ENCODE assay signal across 11 mouse cellular contexts in the genomic region with DNA sequence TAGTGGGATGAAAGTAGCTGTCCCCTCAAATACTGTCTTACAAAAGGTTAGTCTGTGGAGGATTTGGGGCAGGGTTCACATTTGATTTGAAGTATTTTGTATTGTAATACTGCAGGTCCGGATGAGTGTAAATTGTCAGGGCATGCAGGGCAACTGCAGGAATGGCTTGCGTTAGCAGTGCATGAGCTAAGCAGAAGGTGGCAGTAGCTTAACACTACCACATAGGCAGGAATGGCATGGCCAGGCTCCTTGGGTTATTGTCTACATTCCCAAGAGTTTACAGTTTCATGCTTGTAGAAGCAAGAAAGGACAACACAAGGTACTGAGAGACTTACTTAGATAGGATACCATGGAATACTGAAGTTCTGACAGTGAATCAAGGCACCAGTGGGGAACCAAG.
DNase-seq lines count a peak whose midpoint lies in the region; ATAC-seq and TF ChIP-seq lines count a peak whose summit lies in the region.
"Had no signal": no experiment of that assay in that cellular context is flagged by ENCODE, and none has a peak within 500 bp of the region (broad histone marks: within the 10 kb centered on the region; RNA-seq: fewer than 3 reads in every experiment).

No protein-coding gene starts in this region.

- H3K9ac ChIP-seq in intestine, postnatal 0 days (ENCODE audit: low read depth, low read length) = no peak overlapping the region
- H3K9ac ChIP-seq in intestine, embryonic 16.5 days (ENCODE audit: low read depth, low read length) = no peak overlapping the region
- H3K9ac ChIP-seq in midbrain, postnatal 0 days (replicated peaks; ENCODE audit: low read length, poor library complexity, severe bottlenecking) = no peak overlapping the region
- H3K9ac ChIP-seq in midbrain, embryonic 15.5 days = no peak overlapping the region
- no peak overlapping the region for H3K9ac ChIP-seq in limb, embryonic 11.5 days (ENCODE audit: low read length)

- no peaks in the 10 kb centered on the region for H3K36me3 ChIP-seq in intestine, postnatal 0 days (ENCODE audit: control insufficient read depth, insufficient read depth)
- H3K36me3 ChIP-seq in intestine, embryonic 16.5 days (ENCODE audit: control insufficient read depth, insufficient read depth, low read length) = no peaks in the 10 kb centered on the region
- no peaks in the 10 kb centered on the region for H3K36me3 ChIP-seq in midbrain, postnatal 0 days (ENCODE audit: insufficient read depth, low read length)
- no peaks in the 10 kb centered on the region for H3K36me3 ChIP-seq in midbrain, embryonic 15.5 days (replicated peaks)
- H3K36me3 ChIP-seq in limb, embryonic 11.5 days (ENCODE audit: control insufficient read depth, insufficient read depth, low read length) = no peaks in the 10 kb centered on the region

- no peaks in the 10 kb centered on the region for H3K4me1 ChIP-seq in intestine, postnatal 0 days (replicated peaks; ENCODE audit: control insufficient read depth, insufficient read depth, low read length)
- H3K4me1 ChIP-seq in intestine, embryonic 16.5 days (ENCODE audit: control insufficient read depth, insufficient read depth, low read length) = peaks cover 4% of the 10 kb centered on the region; the same call in 1 of the 2 replicates
- H3K4me1 ChIP-seq in midbrain, postnatal 0 days (ENCODE audit: insufficient read depth, low read length) = no peaks in the 10 kb centered on the region
- H3K4me1 ChIP-seq in midbrain, embryonic 15.5 days = 0 out of 2 replicates have a peak, but pooled peaks cover 4% of the 10 kb centered on the region
- no peaks in the 10 kb centered on the region for H3K4me1 ChIP-seq in cortical plate, adult 2 months (ENCODE audit: control insufficient read depth, insufficient read depth, low read length)
- no peaks in the 10 kb centered on the region for H3K4me1 ChIP-seq in limb, embryonic 11.5 days (ENCODE audit: control insufficient read depth, insufficient read depth, low read length)

- TF ChIP-seq CTCF in intestine, postnatal 0 days (IDR thresholded peaks at IDR 0.05; ENCODE audit: low read depth) = peak; percentile 51
- TF ChIP-seq CTCF in midbrain, postnatal 0 days (IDR thresholded peaks at IDR 0.05) = peak; percentile 59
- peak; percentile 31; the same call in 1 of the 2 replicates for TF ChIP-seq CTCF in cortical plate, adult 2 months (IDR thresholded peaks at IDR 0.05; ENCODE audit: extremely low read depth, insufficient read depth, low read length)

- no peaks in the 10 kb centered on the region for H3K9me3 ChIP-seq in intestine, postnatal 0 days (ENCODE audit: control insufficient read depth)
- no peaks in the 10 kb centered on the region for H3K9me3 ChIP-seq in intestine, embryonic 16.5 days (ENCODE audit: control insufficient read depth, low read length)
- H3K9me3 ChIP-seq in midbrain, postnatal 0 days (ENCODE audit: low read length) = no peaks in the 10 kb centered on the region
- no peaks in the 10 kb centered on the region for H3K9me3 ChIP-seq in midbrain, embryonic 15.5 days
- no peaks in the 10 kb centered on the region for H3K9me3 ChIP-seq in limb, embryonic 11.5 days (ENCODE audit: control insufficient read depth, low read length)

- TF ChIP-seq POLR2A in cortical plate, adult 2 months (IDR thresholded peaks at IDR 0.05; ENCODE audit: extremely low read depth, insufficient read depth, low read length) = no peak

- no peak for ATAC-seq in intestine, postnatal 0 days
- ATAC-seq in intestine, embryonic 16.5 days = no peak
- no peak for ATAC-seq in midbrain, postnatal 0 days (ENCODE audit: low FRiP score)
- ATAC-seq in midbrain, embryonic 15.5 days (replicated peaks) = no peak
- no peak for ATAC-seq in limb, embryonic 11.5 days (ENCODE audit: insufficient number of reproducible peaks, low FRiP score, low TSS enrichment, low read depth)
- ATAC-seq: inflammation-experienced regulatory T-cells, adult 6 months had no signal

- H3K27me3 ChIP-seq in intestine, postnatal 0 days (replicated peaks; ENCODE audit: control insufficient read depth, insufficient read depth, low read length) = no peaks in the 10 kb centered on the region
- no peaks in the 10 kb centered on the region for H3K27me3 ChIP-seq in intestine, embryonic 16.5 days (replicated peaks; ENCODE audit: control insufficient read depth, insufficient read depth, low read length)
- H3K27me3 ChIP-seq in midbrain, postnatal 0 days (ENCODE audit: insufficient read depth, low read length) = no peaks in the 10 kb centered on the region
- no peaks in the 10 kb centered on the region for H3K27me3 ChIP-seq in midbrain, embryonic 15.5 days (replicated peaks)
- H3K27me3 ChIP-seq in limb, embryonic 11.5 days (ENCODE audit: control insufficient read depth, insufficient read depth, low read length) = no peaks in the 10 kb centered on the region

- H3K4me3 ChIP-seq in intestine, postnatal 0 days (ENCODE audit: low read depth, low read length) = no peak overlapping the region
- H3K4me3 ChIP-seq in intestine, embryonic 16.5 days (ENCODE audit: low read length) = no peak overlapping the region
- H3K4me3 ChIP-seq in midbrain, postnatal 0 days (ENCODE audit: low read depth, low read length) = no peak overlapping the region
- no peak overlapping the region for H3K4me3 ChIP-seq in midbrain, embryonic 15.5 days
- no peak overlapping the region for H3K4me3 ChIP-seq in cortical plate, adult 2 months (ENCODE audit: insufficient read depth, low read length)
- no peak overlapping the region for H3K4me3 ChIP-seq in limb, embryonic 11.5 days (ENCODE audit: low read depth, low read length)

- 95% methylated on average over 2 of the region's 2 CpGs for WGBS in intestine, postnatal 0 days
- WGBS in intestine, embryonic 16.5 days = 77% methylated on average over 2 of the region's 2 CpGs
- 63% methylated on average over 2 of the region's 2 CpGs for WGBS in midbrain, postnatal 0 days
- 77% methylated on average over 2 of the region's 2 CpGs for whole genome bisulfite sequencing in midbrain, embryonic 15.5 days
- WGBS in limb, embryonic 11.5 days = 76% methylated on average over 2 of the region's 2 CpGs

- no peak overlapping the region for H3K27ac ChIP-seq in intestine, postnatal 0 days (ENCODE audit: low read depth, low read length)
- no peak overlapping the region for H3K27ac ChIP-seq in intestine, embryonic 16.5 days (ENCODE audit: low read length)
- H3K27ac ChIP-seq in midbrain, postnatal 0 days (ENCODE audit: low read depth, low read length) = no peak overlapping the region
- no peak overlapping the region for H3K27ac ChIP-seq in midbrain, embryonic 15.5 days
- H3K27ac ChIP-seq in cortical plate, adult 2 months (ENCODE audit: insufficient read depth, low read length) = no peak overlapping the region
- H3K27ac ChIP-seq in limb, embryonic 11.5 days (replicated peaks; ENCODE audit: low read depth, low read length) = no peak overlapping the region

- peak; percentile 43 for DNase-seq in midbrain, postnatal 0 days (ENCODE audit: low spot score)
- peak; percentile 23 for DNase-seq in limb, embryonic 11.5 days (ENCODE audit: low spot score)
- no peak for DNase-seq in urinary bladder, postnatal 14 days (ENCODE audit: low spot score)
- DNase-seq: adrenal gland, postnatal 10 days; kidney, postnatal 36 days had no signal

- H3K4me2 ChIP-seq in intestine, postnatal 0 days (replicated peaks; ENCODE audit: low read depth) = no peak overlapping the region
- no peak overlapping the region for H3K4me2 ChIP-seq in intestine, embryonic 16.5 days (ENCODE audit: low read depth, low read length)
- H3K4me2 ChIP-seq in midbrain, postnatal 0 days (ENCODE audit: low read depth, low read length, poor library complexity, severe bottlenecking) = no peak overlapping the region
- H3K4me2 ChIP-seq in midbrain, embryonic 15.5 days = no peak overlapping the region
- no peak overlapping the region for H3K4me2 ChIP-seq in limb, embryonic 11.5 days (ENCODE audit: low read depth, severe bottlenecking)
- H3K4me2 ChIP-seq: liver, embryonic 11.5 days had no signal
